Mouse (Mus musculus) neural tube, embryonic 15.5 days (tissue): Measurements from ENCODE around the gene C8a. TPM values are rescaled to one million over a fixed set of nuclear protein-coding genes. Genes with fewer than 3 reads are reported as not detected.

ENCODE experiments used
- ATAC-seq: fragments of 200-750 bp; cut with Nextera tagmentation; 2 replicates; pipeline ENCODE4 v1.8.0; 2017; ENCODE audit warnings: mild to moderate bottlenecking, moderate TSS enrichment, moderate library complexity; ENCODE audit not compliant: low FRiP score
- H3K27ac ChIP-seq: fragments of 300-500 bp; sonication (generic); replicated peaks from 2 replicates; pipeline ENCODE4 v1.5.1; 2015; ENCODE audit warnings: mild to moderate bottlenecking, inconsistent platforms
- H3K27me3 ChIP-seq: fragments of 300-500 bp; sonication (generic); replicated peaks from 2 replicates; pipeline ENCODE4 v1.6.1; 2015; ENCODE audit warnings: inconsistent platforms
- H3K36me3 ChIP-seq: fragments of 300-500 bp; sonication (generic); 2 replicates; pipeline ENCODE4 v1.6.1; 2015; ENCODE audit warnings: inconsistent platforms
- H3K4me1 ChIP-seq: fragments of 300-500 bp; sonication (generic); 2 replicates; pipeline ENCODE4 v1.6.1; 2015; ENCODE audit warnings: inconsistent platforms
- H3K4me2 ChIP-seq: fragments of 300-500 bp; sonication (generic); 2 replicates; pipeline ENCODE4 v1.6.1; 2015; ENCODE audit warnings: inconsistent platforms, mild to moderate bottlenecking, moderate library complexity
- H3K4me3 ChIP-seq: fragments of 300-500 bp; sonication (generic); replicated peaks from 2 replicates; pipeline ENCODE4 v1.5.1; 2015; ENCODE audit warnings: mild to moderate bottlenecking, inconsistent platforms
- H3K9ac ChIP-seq: fragments of 300-500 bp; sonication (generic); replicated peaks from 2 replicates; pipeline ENCODE4 v1.6.1; 2015; ENCODE audit warnings: mild to moderate bottlenecking, inconsistent platforms
- H3K9me3 ChIP-seq: fragments of 300-500 bp; sonication (generic); replicated peaks from 2 replicates; pipeline ENCODE4 v1.6.1; 2016; ENCODE audit warnings: inconsistent platforms
- WGBS: fragments of 180-500 bp; shearing (Covaris S2); methylation state at CpG from one replicate; pipeline ENCODE4 v1.1.7; 2015; ENCODE audit warnings: mixed read lengths; 5-methylcytosine and 5-hydroxymethylcytosine counted together
- polyA plus RNA-seq: library from polyadenylated mRNA; unstranded; fragments of >200 nt; fragmentation: Nextera tagmentation; extraction: Ambion mirVana; gene quantifications from 2 replicates; pipeline ENCODE4 v1.2.1, GENCODE M21; 2015

Gene C8a
- polyA plus RNA-seq, 1 experiment from 2014 or later = 0.06 TPM

DNA sequence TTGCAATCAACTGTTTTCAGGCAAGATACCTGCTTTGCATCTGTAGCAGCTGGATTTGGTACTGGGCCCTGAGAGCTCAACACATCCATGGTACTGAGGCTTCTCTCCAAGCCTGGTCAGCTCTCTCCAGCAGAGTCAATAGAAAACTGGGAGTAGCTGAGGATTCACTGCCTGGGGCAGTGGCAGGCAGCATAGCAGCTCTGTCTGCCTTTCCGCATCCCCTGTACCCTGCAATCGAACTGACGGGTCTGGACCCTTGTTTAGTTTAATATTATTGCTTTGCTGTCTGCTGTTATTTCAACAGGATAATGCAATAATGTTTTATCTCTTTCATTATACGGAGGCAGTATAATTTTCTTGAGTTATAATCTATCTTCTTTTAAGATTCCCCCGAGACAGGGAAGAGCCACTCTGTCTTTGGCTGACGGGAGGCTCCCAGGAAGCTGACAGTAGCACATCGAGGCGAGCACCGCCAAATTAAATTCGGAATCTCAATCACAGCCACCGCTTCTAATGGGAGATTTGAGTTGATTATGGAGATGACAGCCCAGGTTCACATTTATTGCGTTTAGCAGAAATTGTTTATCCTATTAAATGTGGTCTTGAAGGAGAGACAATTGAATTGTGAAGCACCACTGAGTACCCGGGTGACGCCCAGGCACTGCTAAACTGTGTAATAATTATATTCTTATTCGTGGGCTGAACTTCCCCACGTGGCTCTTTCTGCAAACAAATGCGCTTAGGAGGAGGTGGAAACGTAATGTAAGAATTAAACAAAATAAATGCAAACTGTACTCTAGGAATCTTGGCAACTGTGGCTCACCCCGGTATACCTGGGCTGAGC lies 70.6 kb downstream of the C8a start:
- H3K4me1 ChIP-seq = peaks cover 19% of the 10 kb centered on the region
- WGBS = 36% methylated on average over 19 of the region's 19 CpGs
- H3K9ac ChIP-seq = no peak overlapping the region
- H3K36me3 ChIP-seq = no peaks in the 10 kb centered on the region
- H3K4me2 ChIP-seq = no peak overlapping the region
- no peak overlapping the region for H3K4me3 ChIP-seq
- ATAC-seq = peak; percentile 86
- H3K27ac ChIP-seq = peak overlapping the region; percentile 60; the same call in 1 of the 2 replicates
- no peaks in the 10 kb centered on the region for H3K27me3 ChIP-seq
- H3K9me3 ChIP-seq = no peaks in the 10 kb centered on the region

- no peak overlapping the region for H3K9ac ChIP-seq
- peaks cover 14% of the 10 kb centered on the region for H3K4me1 ChIP-seq
- no peak overlapping the region for H3K4me2 ChIP-seq
- no peaks in the 10 kb centered on the region for H3K9me3 ChIP-seq
- no peak overlapping the region for H3K27ac ChIP-seq
- H3K4me3 ChIP-seq = no peak overlapping the region
- H3K36me3 ChIP-seq = no peaks in the 10 kb centered on the region
- no peaks in the 10 kb centered on the region for H3K27me3 ChIP-seq
- WGBS = 86% methylated on average over 4 of the region's 4 CpGs
- no peak for ATAC-seq
Observed at GRCm38 (mm10) chr4:104804100-104804499, 72.1 kb downstream of the C8a start.

DNA sequence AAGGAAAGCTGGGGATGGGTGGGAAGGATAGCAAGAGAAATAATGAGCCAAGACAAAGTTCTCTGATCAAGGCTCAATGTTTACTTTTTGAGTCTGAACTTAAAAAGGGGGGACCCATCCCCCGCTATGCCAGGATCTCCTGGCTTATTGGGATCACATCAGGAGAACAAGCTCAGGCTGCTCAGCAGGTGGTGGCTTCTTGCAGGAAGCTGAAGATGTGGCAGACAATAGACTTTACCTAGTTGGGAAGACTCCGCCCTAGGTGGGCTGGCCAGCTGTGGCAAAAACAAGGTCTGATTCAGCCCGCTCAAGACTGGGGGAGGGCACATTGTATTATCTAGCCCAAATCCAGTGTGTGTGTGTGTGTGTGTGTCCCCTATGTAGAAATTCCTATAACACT lies 74.6 kb downstream of the C8a start:
- Histone ChIP-seq H3K9me3 (no peaks in the 10 kb centered on the region), H3K36me3 (no peaks in the 10 kb centered on the region), H3K9ac (no peak overlapping the region), H3K27ac (no peak overlapping the region), H3K4me1 (peaks cover 14% of the 10 kb centered on the region), H3K27me3 (no peaks in the 10 kb centered on the region), H3K4me2 (no peak overlapping the region), H3K4me3 (no peak overlapping the region)
- no peak for ATAC-seq
- WGBS = 97% methylated on average over 3 of the region's 3 CpGs

GRCm38 (mm10) chr4:104798951-104799350 lies 77.2 kb downstream of the C8a start:
- Histone ChIP-seq H3K4me3 (no peak overlapping the region), H3K27ac (no peak overlapping the region), H3K9ac (no peak overlapping the region), H3K4me1 (no peaks in the 10 kb centered on the region), H3K4me2 (no peak overlapping the region), H3K27me3 (no peaks in the 10 kb centered on the region), H3K9me3 (no peaks in the 10 kb centered on the region), H3K36me3 (no peaks in the 10 kb centered on the region)
- no peak for ATAC-seq
- WGBS = 81% methylated on average over 9 of the region's 9 CpGs

DNA sequence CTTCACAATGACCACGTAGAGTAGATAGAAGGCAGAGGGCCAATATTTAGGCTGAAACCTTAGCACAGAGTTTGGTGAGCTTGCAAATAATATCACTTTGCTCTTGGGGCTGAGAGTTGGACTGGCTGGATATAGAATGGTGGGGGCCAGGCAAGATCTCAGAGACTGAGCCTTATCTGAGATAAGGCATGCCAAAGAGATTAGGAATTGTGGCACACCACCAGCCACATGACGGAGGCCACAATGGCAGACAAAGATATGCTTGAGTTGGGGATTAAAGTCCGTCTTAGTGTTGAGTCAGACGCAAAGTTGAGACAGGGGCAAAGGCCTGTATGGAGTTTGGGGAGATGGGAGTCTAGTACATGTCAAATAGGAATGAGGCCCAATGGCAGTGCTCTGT lies 84.1 kb downstream of the C8a start:
- no peak overlapping the region for H3K9ac ChIP-seq
- H3K27ac ChIP-seq = no peak overlapping the region
- H3K4me1 ChIP-seq = no peaks in the 10 kb centered on the region
- no peaks in the 10 kb centered on the region for H3K27me3 ChIP-seq
- no peak for ATAC-seq
- WGBS = 94% methylated on average over 4 of the region's 4 CpGs
- no peaks in the 10 kb centered on the region for H3K36me3 ChIP-seq
- H3K4me2 ChIP-seq = no peak overlapping the region
- H3K9me3 ChIP-seq = no peaks in the 10 kb centered on the region
- H3K4me3 ChIP-seq = no peak overlapping the region

DNA sequence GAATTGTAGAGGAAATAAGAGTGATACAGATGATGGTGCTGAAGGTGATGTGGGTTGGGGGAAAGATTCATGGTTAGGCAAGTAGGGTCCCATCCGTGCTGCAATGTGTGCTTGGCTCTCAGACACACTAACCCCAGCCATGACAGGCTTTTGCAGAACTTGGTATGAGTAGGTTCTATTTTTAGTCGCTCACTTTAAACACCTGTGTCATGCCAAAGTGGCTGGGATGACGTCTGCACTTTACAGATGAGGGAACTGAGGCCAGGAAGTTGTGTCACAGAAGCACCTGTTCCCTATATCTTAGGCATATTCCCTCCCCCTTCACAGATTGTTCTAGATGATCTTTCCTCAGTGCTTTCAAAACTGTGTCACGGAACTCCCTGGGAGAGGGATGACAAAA lies 93.9 kb downstream of the C8a start:
- no peak overlapping the region for H3K27ac ChIP-seq
- ATAC-seq = no peak
- WGBS = 81% methylated on average over 4 of the region's 4 CpGs

GRCm38 (mm10) chr4:104781441-104781840 lies 94.8 kb downstream of the C8a start:
- Histone ChIP-seq H3K9me3 (no peaks in the 10 kb centered on the region), H3K9ac (no peak overlapping the region), H3K27me3 (no peaks in the 10 kb centered on the region), H3K4me2 (no peak overlapping the region), H3K27ac (no peak overlapping the region), H3K4me1 (no peaks in the 10 kb centered on the region), H3K4me3 (no peak overlapping the region), H3K36me3 (no peaks in the 10 kb centered on the region)
- ATAC-seq = no peak
- 72% methylated on average over 3 of the region's 3 CpGs for WGBS

More for the DNA sequence above, 93.9 kb downstream of the C8a start:
- Histone ChIP-seq H3K9me3 (no peaks in the 10 kb centered on the region), H3K4me2 (no peak overlapping the region), H3K4me3 (no peak overlapping the region), H3K27me3 (no peaks in the 10 kb centered on the region), H3K9ac (no peak overlapping the region), H3K4me1 (no peaks in the 10 kb centered on the region), H3K36me3 (no peaks in the 10 kb centered on the region)

DNA sequence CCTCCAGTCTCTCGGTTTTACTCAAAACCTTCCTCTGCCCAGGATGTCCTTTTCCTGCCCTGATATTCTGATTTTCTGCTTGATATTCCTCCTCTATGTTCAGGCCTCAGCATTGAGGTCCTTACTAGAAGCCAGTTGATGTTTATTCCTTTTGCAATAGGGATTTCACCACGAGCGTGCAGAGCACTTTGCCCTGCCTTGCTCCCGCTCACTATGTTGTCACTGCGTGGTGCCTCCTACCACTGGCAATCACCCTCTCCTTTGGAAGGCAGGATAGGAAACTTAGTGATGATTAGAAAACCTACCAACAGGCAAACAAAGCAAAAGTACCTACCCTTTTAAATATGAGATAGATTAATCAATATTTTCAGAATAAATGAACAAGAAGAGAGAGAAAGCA lies 96.7 kb downstream of the C8a start:
- Histone ChIP-seq H3K36me3 (no peaks in the 10 kb centered on the region), H3K4me3 (no peak overlapping the region)

DNA sequence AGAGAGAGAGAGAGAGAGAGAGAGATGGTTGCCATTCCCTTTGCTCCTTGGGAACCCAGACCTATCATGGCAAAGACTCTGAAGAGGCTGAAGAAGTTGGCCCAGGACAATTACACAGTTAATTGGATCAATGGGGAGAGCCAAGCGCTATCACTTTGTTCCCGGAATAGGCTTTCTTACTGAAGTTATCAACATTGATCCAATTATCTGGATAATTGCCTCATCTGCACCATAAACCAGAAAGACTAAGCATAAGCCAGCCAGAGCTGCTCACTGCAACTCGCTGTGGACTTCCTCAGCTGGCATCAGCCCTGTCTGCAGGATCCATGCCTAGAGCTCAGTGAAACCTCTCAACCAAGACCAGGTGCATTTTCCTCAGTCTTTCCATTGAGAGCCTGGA lies 100.6 kb downstream of the C8a start:
- no peaks in the 10 kb centered on the region for H3K27me3 ChIP-seq
- H3K9ac ChIP-seq = no peak overlapping the region
- no peak overlapping the region for H3K27ac ChIP-seq
- H3K36me3 ChIP-seq = no peaks in the 10 kb centered on the region
- H3K4me2 ChIP-seq = no peak overlapping the region
- H3K4me1 ChIP-seq = no peaks in the 10 kb centered on the region
- no peak for ATAC-seq
- 52% methylated on average over 3 of the region's 3 CpGs for WGBS
- H3K9me3 ChIP-seq = no peaks in the 10 kb centered on the region
- H3K4me3 ChIP-seq = no peak overlapping the region

More for the DNA sequence above, 96.7 kb downstream of the C8a start:
- Histone ChIP-seq H3K27me3 (no peaks in the 10 kb centered on the region), H3K4me2 (no peak overlapping the region), H3K4me1 (no peaks in the 10 kb centered on the region), H3K9me3 (no peaks in the 10 kb centered on the region), H3K27ac (no peak overlapping the region), H3K9ac (no peak overlapping the region)
- 89% methylated on average over 5 of the region's 5 CpGs for WGBS
- no peak for ATAC-seq

GRCm38 (mm10) chr4:104770331-104770730 lies 105.9 kb downstream of the C8a start:
- Histone ChIP-seq H3K9ac (no peak overlapping the region), H3K27me3 (no peaks in the 10 kb centered on the region), H3K36me3 (no peaks in the 10 kb centered on the region), H3K9me3 (no peaks in the 10 kb centered on the region), H3K4me3 (no peak overlapping the region), H3K4me1 (no peaks in the 10 kb centered on the region), H3K27ac (no peak overlapping the region), H3K4me2 (no peak overlapping the region)
- 47% methylated on average over 4 of the region's 4 CpGs for WGBS
- no peak for ATAC-seq

DNA sequence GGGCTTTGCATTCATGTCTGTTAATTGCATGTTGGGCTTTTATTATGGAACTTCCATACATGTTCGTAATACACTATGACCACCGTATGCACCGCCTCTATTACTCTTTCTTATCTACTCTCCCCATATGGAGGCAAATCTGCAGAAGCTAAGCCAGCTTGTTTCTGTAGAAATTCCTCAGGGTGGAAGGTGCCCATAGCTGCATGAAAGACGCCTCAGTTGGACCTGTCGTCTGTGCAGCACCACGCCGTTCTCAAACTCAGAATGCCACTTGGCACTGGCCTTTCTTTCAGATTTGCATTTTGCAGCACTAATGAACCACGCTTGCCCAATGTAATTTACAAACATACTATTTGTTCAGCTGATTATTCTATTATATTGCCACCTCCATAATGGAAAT lies 106.6 kb downstream of the C8a start:
- Histone ChIP-seq H3K4me3 (no peak overlapping the region), H3K9ac (no peak overlapping the region), H3K27me3 (no peaks in the 10 kb centered on the region), H3K4me2 (no peak overlapping the region), H3K4me1 (no peaks in the 10 kb centered on the region), H3K27ac (no peak overlapping the region), H3K9me3 (no peaks in the 10 kb centered on the region), H3K36me3 (no peaks in the 10 kb centered on the region)
- ATAC-seq = no peak
- WGBS = 71% methylated on average over 8 of the region's 8 CpGs

- no peak overlapping the region for H3K9ac ChIP-seq
Observed at GRCm38 (mm10) chr4:104768190-104768589, 108.0 kb downstream of the C8a start.

More at GRCm38 (mm10) chr4:104768190-104768589, 108.0 kb downstream of the C8a start:
- no peak overlapping the region for H3K27ac ChIP-seq
- H3K36me3 ChIP-seq = no peaks in the 10 kb centered on the region
- WGBS = 88% methylated on average over 4 of the region's 4 CpGs
- no peak overlapping the region for H3K4me3 ChIP-seq
- H3K4me2 ChIP-seq = no peak overlapping the region
- ATAC-seq = no peak
- H3K4me1 ChIP-seq = no peaks in the 10 kb centered on the region
- no peaks in the 10 kb centered on the region for H3K27me3 ChIP-seq
- no peaks in the 10 kb centered on the region for H3K9me3 ChIP-seq
